Mouse (Mus musculus) hindbrain, postnatal 0 days (tissue): ENCODE data around the gene Polr3c. TPM values are rescaled to one million over a fixed set of nuclear protein-coding genes. Genes with fewer than 3 reads are reported as not detected.
"Not testable (repeated sequence)": the region's sequence is repeated elsewhere in the genome, so short reads cannot be mapped to it uniquely, and the experiment has no call there.

ENCODE experiments used
- ATAC-seq: fragments of 200-750 bp; cut with Nextera tagmentation; 2 replicates; pipeline ENCODE4 v1.8.0; 2017; ENCODE audit warnings: mild to moderate bottlenecking, moderate TSS enrichment, moderate library complexity
- DNase-seq: peaks from one replicate; pipeline ENCODE4 v3.0.0-alpha.2; 2015; ENCODE audit warnings: low spot score
- H3K27ac ChIP-seq: fragments of 300-500 bp; sonication (generic); 2 replicates; pipeline ENCODE4 v1.5.1; 2014; ENCODE audit warnings: mild to moderate bottlenecking
- H3K27me3 ChIP-seq: fragments of 300-500 bp; sonication (generic); 2 replicates; pipeline ENCODE4 v1.6.1; 2014; ENCODE audit warnings: low read length, mixed read lengths; ENCODE audit not compliant: insufficient read depth
- H3K36me3 ChIP-seq: fragments of 300-500 bp; sonication (generic); 2 replicates; pipeline ENCODE4 v1.6.1; 2014; ENCODE audit warnings: low read length, mixed read lengths; ENCODE audit not compliant: insufficient read depth
- H3K4me1 ChIP-seq: fragments of 300-500 bp; sonication (generic); 2 replicates; pipeline ENCODE4 v1.6.1; 2014; ENCODE audit warnings: antibody characterized with exemption, low read length, mixed read lengths; ENCODE audit not compliant: insufficient read depth
- H3K4me2 ChIP-seq: fragments of 300-500 bp; sonication (generic); 2 replicates; pipeline ENCODE4 v1.6.1; 2014; ENCODE audit warnings: low read depth, mild to moderate bottlenecking, low read length, moderate library complexity, mixed read lengths
- H3K4me3 ChIP-seq: fragments of 300-500 bp; sonication (generic); 2 replicates; pipeline ENCODE4 v1.5.1; 2014; ENCODE audit warnings: low read length
- H3K9ac ChIP-seq: fragments of 300-500 bp; sonication (generic); replicated peaks from 2 replicates; pipeline ENCODE4 v1.6.1; 2014; ENCODE audit warnings: mild to moderate bottlenecking, low read length, moderate library complexity, mixed read lengths
- H3K9me3 ChIP-seq: fragments of 300-500 bp; sonication (generic); 2 replicates; pipeline ENCODE4 v1.6.1; 2016; ENCODE audit warnings: low read length, mixed read lengths
- CTCF ChIP-seq: IDR thresholded peaks from 2 replicates; pipeline ENCODE4 v1.5.1; 2016; ENCODE audit warnings: antibody characterized with exemption, control low read depth, low read depth
- whole genome bisulfite sequencing: fragments of 180-500 bp; shearing (Covaris S2); extraction: QIAGEN DNeasy Blood & Tissue Kit; methylation state at CpG from one replicate; pipeline ENCODE4 v1.1.7; 2014; 5-methylcytosine and 5-hydroxymethylcytosine counted together
- polyA plus RNA-seq: library from polyadenylated mRNA; unstranded; fragments of >200 nt; fragmentation: Nextera tagmentation; extraction: Ambion mirVana; gene quantifications from 2 replicates; pipeline ENCODE4 v1.2.1, GENCODE M21; 2015
- total RNA-seq: library from RNA; depleted of rRNA; stranded (reverse); fragments of >200 nt; gene quantifications from 2 replicates; pipeline ENCODE4 v1.2.3, GENCODE M21; 2014

Polr3c gene
- total and polyA plus RNA-seq, 2 experiments from 2014 or later: 11.7 to 29.1 TPM

DNA sequence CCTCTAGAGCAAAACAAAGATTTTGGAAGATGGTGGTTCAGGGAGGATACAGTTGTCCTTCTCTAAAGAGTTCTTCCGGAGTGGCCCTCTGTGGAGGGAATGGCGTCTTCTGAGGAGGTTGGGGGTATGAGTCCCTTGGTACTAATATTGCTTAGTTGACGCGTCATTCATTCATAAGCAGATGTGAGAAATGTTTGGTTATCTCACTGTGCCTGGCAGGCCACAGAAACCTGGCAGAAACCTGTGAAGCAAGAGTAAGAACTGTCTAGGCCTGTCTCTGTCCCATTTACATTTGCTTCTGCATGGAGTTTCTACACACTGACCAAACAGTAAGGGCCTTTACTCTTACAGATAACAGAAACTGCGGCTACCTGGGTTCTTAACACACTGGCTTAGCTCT lies 55.9 kb downstream of the Polr3c start:
- no peak overlapping the region for H3K4me3 ChIP-seq
- no peak overlapping the region for H3K27ac ChIP-seq
- no peaks in the 10 kb centered on the region for H3K36me3 ChIP-seq
- no peak for TF ChIP-seq CTCF
- H3K9me3 ChIP-seq: no peaks in the 10 kb centered on the region
- no peaks in the 10 kb centered on the region for H3K27me3 ChIP-seq
- H3K4me2 ChIP-seq: no peak overlapping the region
- 98% methylated on average over 5 of the region's 5 CpGs for WGBS
- H3K4me1 ChIP-seq: no peaks in the 10 kb centered on the region
- H3K9ac ChIP-seq: no peak overlapping the region
- no peak for DNase-seq
- no peak for ATAC-seq

DNA sequence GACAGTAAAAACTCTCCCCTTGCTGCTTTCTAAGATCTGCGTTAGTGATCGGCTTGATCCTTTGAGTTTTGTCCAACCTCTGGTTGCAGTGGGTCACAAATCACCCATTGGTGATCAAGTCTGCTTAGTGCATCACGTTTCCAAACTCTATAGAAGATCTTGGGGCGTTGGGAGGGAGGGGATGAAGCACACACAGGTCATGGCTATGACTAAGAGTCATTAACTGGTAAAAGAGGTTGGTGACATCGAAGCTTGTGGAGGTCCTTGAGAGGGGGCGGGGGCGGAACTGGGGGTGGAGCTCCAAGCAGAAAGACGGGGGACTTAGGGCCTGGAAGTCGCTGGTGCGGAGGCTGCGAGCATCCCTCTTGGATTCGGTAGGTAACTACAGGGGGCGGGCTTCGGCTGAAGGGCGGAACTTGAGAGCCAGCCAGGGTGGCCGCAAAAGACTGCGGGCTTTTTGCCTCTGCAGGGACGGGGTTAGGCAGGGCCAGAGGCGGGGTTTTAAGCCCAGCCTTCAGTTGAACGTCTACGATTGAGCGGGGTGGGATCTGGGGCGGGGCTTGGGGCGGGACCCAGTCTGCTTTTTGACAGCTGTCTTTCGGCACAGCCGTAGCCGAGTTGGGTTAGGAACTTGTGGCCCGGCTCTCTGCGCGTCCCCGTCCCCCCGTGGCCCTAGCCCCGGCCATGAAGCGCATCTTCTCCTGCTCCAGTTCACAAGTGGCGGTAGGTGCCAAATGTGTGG lies 57.5 kb downstream of the Polr3c start, which contains the start of gene Ankrd35:
Gene Ankrd35, plus strand, starts transcription at position 405 of the 742 bp plus-strand sequence.
- ATAC-seq: peak; percentile 96
- Histone ChIP-seq H3K9me3 (no peaks in the 10 kb centered on the region), H3K4me1 (no peaks in the 10 kb centered on the region), H3K4me3 (peak within 1 kb of the TSS; percentile 47), H3K27me3 (no peaks in the 10 kb centered on the region), H3K9ac (peak within 1 kb of the TSS; percentile 49), H3K4me2 (peak within 1 kb of the TSS; percentile 83), H3K27ac (no peak within 1 kb of the TSS), H3K36me3 (no peaks in the 10 kb centered on the region)
- peak; percentile 87 for DNase-seq
- WGBS: 5% methylated on average over 35 of the region's 35 CpGs
- peak; percentile 52 for TF ChIP-seq CTCF

- no peak overlapping the region for H3K4me3 ChIP-seq
- H3K4me2 ChIP-seq: no peak overlapping the region
- 89% methylated on average over 5 of the region's 5 CpGs for WGBS
- H3K27me3 ChIP-seq: no peaks in the 10 kb centered on the region
- no peaks in the 10 kb centered on the region for H3K36me3 ChIP-seq
- no peak for ATAC-seq
- no peaks in the 10 kb centered on the region for H3K9me3 ChIP-seq
- DNase-seq: no peak
- no peak for TF ChIP-seq CTCF
- H3K9ac ChIP-seq: no peak overlapping the region
- H3K4me1 ChIP-seq: peaks cover 3% of the 10 kb centered on the region; the same call in 1 of the 2 replicates
- no peak overlapping the region for H3K27ac ChIP-seq
These were observed 58.9 kb downstream of the Polr3c start for GRCm38 (mm10) chr3:96668424-96669067.

DNA sequence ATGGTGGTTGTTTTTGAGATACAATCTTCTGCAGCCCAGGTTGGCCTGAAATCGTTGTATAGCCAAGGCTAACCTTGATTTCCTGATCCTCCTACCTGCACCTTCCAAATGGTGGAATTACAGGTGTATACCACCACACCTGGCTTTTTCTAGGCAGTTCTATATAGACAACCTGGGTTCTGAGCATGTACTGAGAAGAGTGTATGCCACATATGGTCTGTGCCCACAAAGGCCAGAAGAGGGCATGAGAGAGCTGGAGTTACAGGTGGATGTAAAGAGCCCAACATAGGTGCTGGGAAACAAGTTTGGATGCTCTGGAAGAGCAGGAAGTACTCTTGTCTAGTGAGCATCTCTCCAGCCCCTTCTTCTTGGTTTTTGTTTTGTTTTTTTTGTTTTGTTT lies 60.1 kb downstream of the Polr3c start:
- Histone ChIP-seq H3K27ac (no peak overlapping the region), H3K9ac (no peak overlapping the region), H3K4me2 (no peak overlapping the region), H3K9me3 (no peaks in the 10 kb centered on the region), H3K4me1 (peaks cover 8% of the 10 kb centered on the region), H3K27me3 (no peaks in the 10 kb centered on the region), H3K4me3 (no peak overlapping the region), H3K36me3 (no peaks in the 10 kb centered on the region)
- WGBS: 52% methylated on average over 1 of the region's 1 CpGs
- ATAC-seq: no peak
- TF ChIP-seq CTCF: peak; percentile 51
- DNase-seq: no peak

GRCm38 (mm10) chr3:96666916-96667315 lies 60.5 kb downstream of the Polr3c start:
- Histone ChIP-seq H3K9ac (no peak overlapping the region), H3K27ac (no peak overlapping the region), H3K4me3 (no peak overlapping the region), H3K9me3 (no peaks in the 10 kb centered on the region), H3K36me3 (no peaks in the 10 kb centered on the region), H3K4me1 (peaks cover 8% of the 10 kb centered on the region), H3K4me2 (no peak overlapping the region), H3K27me3 (no peaks in the 10 kb centered on the region)
- ATAC-seq (no peak), DNase-seq (no peak)
- WGBS: 94% methylated on average over 5 of the region's 5 CpGs
- no peak for TF ChIP-seq CTCF

DNA sequence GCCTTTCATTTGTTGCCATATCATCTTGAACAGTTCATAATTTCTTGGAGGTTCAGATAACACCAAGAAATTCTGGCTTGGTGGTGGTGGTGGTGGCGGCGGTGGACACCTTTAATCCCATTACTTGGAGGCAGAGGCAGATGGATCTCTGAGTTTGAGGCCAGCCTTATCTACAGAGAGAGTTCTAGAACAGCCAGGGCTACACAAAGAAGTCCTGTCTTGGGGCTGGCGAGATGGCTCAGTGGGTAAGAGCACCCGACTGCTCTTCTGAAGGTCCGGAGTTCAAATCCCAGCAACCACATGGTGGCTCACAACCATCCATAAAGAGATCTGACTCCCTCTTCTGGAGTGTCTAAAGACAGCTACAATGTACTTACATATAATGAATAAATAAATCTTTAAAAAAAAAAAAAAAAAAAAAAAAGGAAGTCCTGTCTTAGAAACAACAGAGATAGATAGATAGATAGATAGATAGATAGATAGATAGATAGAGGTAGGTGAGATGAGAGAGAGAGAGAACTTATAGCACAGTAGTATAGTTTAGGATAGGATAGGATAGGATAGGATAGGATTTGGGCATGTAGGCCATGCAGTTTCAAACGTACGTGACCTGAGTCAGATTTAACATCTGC lies 61.6 kb downstream of the Polr3c start:
- not testable (repeated sequence) for DNase-seq, H3K4me2 ChIP-seq, H3K4me1 ChIP-seq, H3K27me3 ChIP-seq, H3K9me3 ChIP-seq, H3K36me3 ChIP-seq, ATAC-seq, H3K27ac ChIP-seq, H3K9ac ChIP-seq, H3K4me3 ChIP-seq
- 90% methylated on average over 7 of the region's 7 CpGs for WGBS
